Mouse (Mus musculus) C2C12 (cell line): ENCODE data around the gene Cdkn2d. TPM values are rescaled to one million over a fixed set of nuclear protein-coding genes. Genes with fewer than 3 reads are reported as not detected.
A peak's percentile ranks its signal among the peaks of the same experiment; 100 is the strongest.

Source experiments
- H3K27me3 ChIP-seq: one replicate; pipeline ENCODE4 v1.6.1; 2011; ENCODE audit not compliant: control insufficient read depth, insufficient read depth, insufficient read length
- H3K36me3 ChIP-seq: one replicate; pipeline ENCODE4 v1.6.1; 2011; ENCODE audit not compliant: control insufficient read depth, insufficient read depth
- H3K4me3 ChIP-seq: one replicate; pipeline ENCODE4 v1.5.1; 2011; ENCODE audit warnings: mild to moderate bottlenecking, control low read depth; ENCODE audit not compliant: poor library complexity, insufficient read depth, severe bottlenecking
- H3K79me2 ChIP-seq: one replicate; pipeline ENCODE4 v1.6.1; 2011; ENCODE audit not compliant: control insufficient read depth, insufficient read depth
- H3K79me3 ChIP-seq: one replicate; pipeline ENCODE4 v1.6.1; 2011; ENCODE audit warnings: low read depth, control low read depth
- H3ac ChIP-seq: one replicate; pipeline ENCODE3; 2011; ENCODE audit warnings: low read depth; ENCODE audit not compliant: control insufficient read depth, insufficient read length
- CEBPB ChIP-seq: IDR thresholded peaks from one replicate; pipeline ENCODE4 v1.6.1; 2011; ENCODE audit warnings: low read depth, mild to moderate bottlenecking, control low read depth, moderate library complexity
- CTCF ChIP-seq: IDR thresholded peaks from one replicate; pipeline ENCODE4 v1.5.1; 2011; ENCODE audit not compliant: control insufficient read depth, insufficient read depth, insufficient read length
- FOSL1 ChIP-seq: IDR thresholded peaks from one replicate; pipeline ENCODE4 v1.8.0; 2011; ENCODE audit warnings: mild to moderate bottlenecking, low read length; ENCODE audit not compliant: poor library complexity, insufficient read depth, severe bottlenecking
- MAX ChIP-seq: IDR thresholded peaks from one replicate; pipeline ENCODE4 v1.6.1; 2011; ENCODE audit warnings: mild to moderate bottlenecking, control low read depth
- MYOD1 ChIP-seq: IDR thresholded peaks from one replicate; pipeline ENCODE4 v1.6.1; 2011; ENCODE audit warnings: low read depth; ENCODE audit not compliant: control insufficient read depth, insufficient read length
- MYOG ChIP-seq: IDR thresholded peaks from one replicate; pipeline ENCODE4 v1.6.1; 2011; ENCODE audit not compliant: control insufficient read depth, insufficient read length; ENCODE audit errors: extremely low read depth
- USF1 ChIP-seq: IDR thresholded peaks from one replicate; pipeline ENCODE4 v1.6.1; 2011; ENCODE audit warnings: low read depth, mild to moderate bottlenecking, control low read depth, moderate library complexity
- polyA plus RNA-seq: library from polyadenylated mRNA; unstranded; fragments of >200 nt; fragmentation: generic; extraction: Trizol; gene quantifications from one replicate; pipeline ENCODE4 v1.2.1, GENCODE M21; 2012; ENCODE audit warnings: missing spikeins

Cdkn2d gene
- polyA plus RNA-seq, 1 experiment, result 49.4 TPM

DNA sequence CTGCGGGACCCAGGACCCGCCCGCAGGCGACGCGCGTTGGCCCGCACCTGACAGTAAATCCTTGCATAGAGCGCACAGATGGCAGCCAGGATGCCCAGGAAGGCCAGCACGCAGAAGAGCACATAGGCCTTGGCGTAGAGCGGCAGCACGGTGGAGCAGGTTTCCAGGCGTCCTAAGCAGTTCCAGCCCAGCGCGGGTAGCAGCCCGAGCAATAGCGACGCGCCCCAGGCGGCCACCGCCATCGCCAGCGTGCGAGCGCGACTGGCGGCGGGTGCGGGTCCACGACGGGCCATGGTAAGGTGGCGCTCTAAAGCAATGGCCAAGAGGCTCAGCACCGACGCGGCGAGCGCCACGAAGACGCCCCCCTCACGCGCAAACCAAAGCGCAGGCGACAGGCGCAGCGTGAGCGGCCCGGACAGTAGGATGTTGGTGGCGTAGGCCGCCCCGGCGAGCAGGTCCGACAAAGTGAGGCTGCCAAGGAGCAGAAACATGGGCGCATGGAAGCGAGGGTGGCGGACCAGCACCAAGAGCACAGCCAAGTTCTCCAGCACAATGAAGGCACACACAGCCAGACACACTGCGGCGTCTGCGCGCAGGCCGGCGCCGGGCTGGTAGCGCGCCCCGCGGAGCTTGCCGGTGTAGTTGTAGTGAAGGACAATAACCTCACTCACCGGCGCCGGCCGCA is 46.6 kb downstream of the Cdkn2d start:
- Histone ChIP-seq H3K79me2 (no peaks in the 10 kb centered on the region), H3K4me3 (no peak overlapping the region), H3K36me3 (no peaks in the 10 kb centered on the region), H3K79me3 (no peaks in the 10 kb centered on the region), H3K27me3 (peaks cover 35% of the 10 kb centered on the region), H3ac (no peak overlapping the region)
- TF ChIP-seq MYOD1 (no peak), MYOG (no peak)

DNA sequence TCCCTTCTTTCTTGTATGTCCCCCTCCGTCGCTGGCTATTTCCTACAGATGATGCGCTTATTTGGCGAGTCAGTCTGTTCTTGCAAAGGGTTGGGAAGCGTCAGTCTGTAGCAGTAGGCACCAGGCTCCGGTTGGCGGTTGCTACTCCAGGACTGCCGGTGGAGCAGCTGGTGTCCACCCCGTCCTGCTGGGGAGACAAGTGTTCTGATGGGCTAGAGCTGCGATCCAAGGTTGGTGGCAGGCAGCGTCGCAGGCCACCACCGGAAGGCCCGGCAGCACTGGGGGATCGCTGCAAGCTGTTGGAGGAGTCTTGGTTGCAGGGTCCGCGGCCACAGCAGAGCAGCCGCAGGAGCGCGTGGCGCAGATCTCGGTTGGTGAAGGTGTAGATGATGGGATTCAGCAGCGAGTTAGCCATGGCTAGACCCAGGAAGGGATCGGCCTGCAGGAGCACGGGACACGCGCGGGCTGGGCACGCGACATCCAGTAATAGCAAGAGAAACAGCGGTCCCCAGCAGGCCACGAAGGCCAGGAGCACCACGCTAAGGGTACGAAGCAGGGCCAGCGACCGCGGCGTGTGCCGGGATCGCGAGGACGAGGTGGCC is 47.3 kb downstream of the Cdkn2d start:
- peaks cover 35% of the 10 kb centered on the region for H3K27me3 ChIP-seq
- H3ac ChIP-seq, result no peak overlapping the region
- TF ChIP-seq MYOD1 (no peak), CTCF (no peak), MAX (no peak), CEBPB (no peak), MYOG (no peak), FOSL1 (no peak), USF1 (no peak)
- no peaks in the 10 kb centered on the region for H3K79me3 ChIP-seq
- no peaks in the 10 kb centered on the region for H3K36me3 ChIP-seq
- no peaks in the 10 kb centered on the region for H3K79me2 ChIP-seq
- H3K4me3 ChIP-seq, result no peak overlapping the region

DNA sequence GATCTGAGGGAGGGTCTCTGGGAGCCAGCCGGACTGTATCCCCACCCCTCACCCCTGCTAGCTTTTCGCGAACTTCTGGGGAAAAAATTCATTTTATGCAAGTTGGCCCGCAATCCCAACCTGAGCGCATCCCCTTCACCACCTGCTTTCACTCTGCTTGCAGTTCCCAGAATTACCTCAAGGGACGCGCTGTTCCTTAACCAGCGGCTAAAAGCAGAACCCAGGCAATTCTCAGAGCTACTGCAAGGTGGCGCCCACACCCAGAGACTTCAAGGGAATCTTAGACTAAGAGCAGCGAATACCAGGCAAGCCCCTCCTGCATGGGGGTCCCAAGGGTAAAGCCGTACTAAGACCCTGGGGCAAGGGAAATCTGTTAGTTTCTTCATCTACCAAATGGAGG is 49.9 kb downstream of the Cdkn2d start:
- Histone ChIP-seq H3ac (no peak overlapping the region), H3K4me3 (no peak overlapping the region), H3K79me2 (peaks cover 21% of the 10 kb centered on the region), H3K79me3 (peaks cover 12% of the 10 kb centered on the region), H3K36me3 (peaks cover 8% of the 10 kb centered on the region), H3K27me3 (peaks cover 23% of the 10 kb centered on the region)
- peak; percentile 92 for TF ChIP-seq CTCF
- TF ChIP-seq USF1, result no peak

DNA sequence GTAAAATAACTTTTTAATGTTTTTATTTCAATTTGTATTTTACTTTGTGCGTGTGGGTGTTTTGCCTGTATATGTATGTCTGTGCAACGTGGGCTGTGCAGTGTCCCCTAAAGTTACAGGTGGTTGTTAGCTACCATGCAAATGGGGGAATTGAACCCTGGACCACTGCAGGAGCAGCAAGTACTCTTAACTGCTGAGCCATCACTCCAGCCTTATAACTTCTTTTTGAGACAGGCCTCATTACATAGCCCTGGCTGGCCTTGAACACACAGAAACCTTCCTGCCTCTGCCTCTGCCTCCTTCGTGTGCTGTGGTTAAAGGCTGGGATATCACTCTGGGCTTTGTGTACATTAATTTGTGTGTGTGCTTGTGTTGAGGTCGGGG is 51.8 kb downstream of the Cdkn2d start:
- H3ac ChIP-seq, result no peak overlapping the region
- TF ChIP-seq MAX (no peak), MYOD1 (no peak), CTCF (no peak), FOSL1 (no peak), USF1 (no peak), MYOG (no peak), CEBPB (no peak)
- peak overlapping the region; percentile 79 for H3K4me3 ChIP-seq
- peaks cover 22% of the 10 kb centered on the region for H3K36me3 ChIP-seq
- peaks cover 21% of the 10 kb centered on the region for H3K79me3 ChIP-seq
- H3K27me3 ChIP-seq, result peaks cover 12% of the 10 kb centered on the region
- peaks cover 40% of the 10 kb centered on the region for H3K79me2 ChIP-seq

DNA sequence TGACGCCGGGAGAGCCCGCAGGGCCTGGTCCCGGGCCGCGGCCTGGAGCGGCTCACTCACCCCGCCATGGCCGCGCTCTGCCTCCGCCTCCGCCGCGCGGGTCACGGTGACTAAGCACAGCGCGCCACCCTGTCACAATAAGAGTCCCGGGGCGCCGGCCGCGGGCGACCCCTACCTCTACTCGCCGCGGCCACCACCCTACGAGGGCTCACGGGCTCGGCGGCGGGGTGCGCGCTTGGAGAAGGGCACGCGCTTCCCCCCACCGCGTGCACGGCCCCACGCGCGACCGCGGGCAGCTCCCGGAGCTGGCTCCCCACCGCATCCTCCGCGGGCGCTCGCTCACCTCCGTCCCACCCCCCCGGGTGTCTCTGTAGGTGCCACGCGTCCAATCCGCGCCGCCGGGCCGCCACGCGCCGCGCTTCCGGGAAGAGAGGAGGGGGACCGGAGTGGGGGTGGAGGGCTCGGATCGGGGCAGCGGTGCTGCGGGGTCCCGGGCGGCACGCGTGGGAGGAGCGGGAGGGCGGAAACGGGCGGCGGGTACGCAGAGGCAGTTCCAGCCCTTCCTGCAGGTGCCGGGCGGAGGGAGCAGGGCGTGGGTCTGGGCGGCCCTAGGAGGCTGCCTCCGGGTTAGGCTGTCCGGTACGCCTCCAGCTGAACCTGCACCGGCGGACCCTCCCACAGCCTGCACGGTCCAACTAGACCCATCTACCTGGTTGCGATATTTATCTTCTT is 52.3 kb downstream of the Cdkn2d start, which contains the start of gene Keap1:
Keap1 (minus strand) TSS at position 629 of the 732 bp plus-strand sequence.
- H3K27me3 ChIP-seq, result peaks cover 6% of the 10 kb centered on the region

More for the DNA sequence above, 52.3 kb downstream of the Cdkn2d start, which contains the start of gene Keap1:
- peaks cover 21% of the 10 kb centered on the region for H3K79me3 ChIP-seq
- no peak for TF ChIP-seq CEBPB
- no peak for TF ChIP-seq FOSL1
- no peak for TF ChIP-seq MAX
- TF ChIP-seq USF1, result no peak
- no peak for TF ChIP-seq MYOD1
- TF ChIP-seq MYOG, result no peak
- no peak for TF ChIP-seq CTCF
- peak within 1 kb of the TSS; percentile 93 for H3ac ChIP-seq
- H3K36me3 ChIP-seq, result peaks cover 24% of the 10 kb centered on the region
- H3K4me3 ChIP-seq, result peak within 1 kb of the TSS; percentile 79
- peaks cover 44% of the 10 kb centered on the region for H3K79me2 ChIP-seq

Other genes with a start within 250 kb of the Cdkn2d start
- gene Zglp1, start 224.3 kb downstream of the Cdkn2d start, polyA plus RNA-seq, result 0.43 TPM
- 0.96 TPM for gene Gm49373, start 218.3 kb downstream of the Cdkn2d start, polyA plus RNA-seq
- 109 TPM for gene Fdx1l, start 217.8 kb downstream of the Cdkn2d start, polyA plus RNA-seq
- 1.3 TPM for gene Gm38431, start 199.4 kb downstream of the Cdkn2d start, polyA plus RNA-seq
- gene Raver1, start 199.4 kb downstream of the Cdkn2d start, polyA plus RNA-seq, result 49.2 TPM
- gene Tyk2, start 160.2 kb downstream of the Cdkn2d start, polyA plus RNA-seq, result 8.7 TPM
- 342 TPM for gene Cdc37, start 141.4 kb downstream of the Cdkn2d start, polyA plus RNA-seq
- gene Pde4a, start 125.7 kb downstream of the Cdkn2d start, polyA plus RNA-seq, result 7.4 TPM
- gene Keap1, start 52.0 kb downstream of the Cdkn2d start, polyA plus RNA-seq, result 41.5 TPM
- gene S1pr5, start 43.0 kb downstream of the Cdkn2d start, polyA plus RNA-seq, result 0.04 TPM
- gene Atg4d, start 26.1 kb downstream of the Cdkn2d start, polyA plus RNA-seq, result 33.7 TPM
- gene Kri1, start 3.4 kb downstream of the Cdkn2d start, polyA plus RNA-seq, result 29.3 TPM
- gene Ap1m2, start 20.9 kb upstream of the Cdkn2d start, polyA plus RNA-seq, result not detected
- 221 TPM for gene Slc44a2, start 29.3 kb upstream of the Cdkn2d start, polyA plus RNA-seq
- 66.6 TPM for gene Ilf3, start 76.5 kb upstream of the Cdkn2d start, polyA plus RNA-seq
- gene Qtrt1, start 120.4 kb upstream of the Cdkn2d start, polyA plus RNA-seq, result 61.7 TPM
- 64.4 TPM for gene Dnm2, start 133.5 kb upstream of the Cdkn2d start, polyA plus RNA-seq
- gene Tmed1, start 218.8 kb upstream of the Cdkn2d start, polyA plus RNA-seq, result 100 TPM
- gene AB124611, start 234.8 kb upstream of the Cdkn2d start, polyA plus RNA-seq, result 0.19 TPM